Mouse (Mus musculus) brain, embryonic 14.5 days (tissue): ENCODE data around the gene Cldnd2.

Source experiments
- CTCF ChIP-seq: fragments of 200-500 bp; IDR thresholded peaks from 2 replicates; pipeline ENCODE4 v1.5.1; 2012; ENCODE audit warnings: inconsistent platforms, mild to moderate bottlenecking, moderate library complexity, borderline replicate concordance; ENCODE audit not compliant: insufficient read depth, insufficient read length; ENCODE audit errors: extremely low read depth
- POLR2A ChIP-seq: fragments of 200-500 bp; IDR thresholded peaks from 2 replicates; pipeline ENCODE4 v1.6.1; 2012; ENCODE audit warnings: mild to moderate bottlenecking, inconsistent platforms, borderline replicate concordance; ENCODE audit not compliant: poor library complexity, insufficient read depth, insufficient read length, severe bottlenecking; ENCODE audit errors: extremely low read depth

- TF ChIP-seq CTCF (0 out of 2 replicates have a peak, but pooled peaks have one; percentile 11), POLR2A (no peak)
These were observed 23.3 kb upstream of the Cldnd2 start for GRCm38 (mm10) chr7:43417298-43417697.
